Mouse (Mus musculus) lung, adult 2 months (tissue): ENCODE measurements around the gene 1700086D15Rik.

Experiments
- CTCF ChIP-seq: fragments of 200-500 bp; IDR thresholded peaks from 2 replicates; pipeline ENCODE4 v1.5.1; 2011; ENCODE audit warnings: mild to moderate bottlenecking, low read length, control low read depth; ENCODE audit not compliant: insufficient read depth
- POLR2A ChIP-seq: fragments of 200-500 bp; IDR thresholded peaks from 2 replicates; pipeline ENCODE4 v1.6.1; 2011; ENCODE audit warnings: low read depth, mild to moderate bottlenecking, control low read depth, low read length, borderline replicate concordance; ENCODE audit errors: extremely low read depth

GRCm38 (mm10) chr11:65170121-65170750 lies 10.5 kb upstream of the 1700086D15Rik start:
- TF ChIP-seq CTCF: no peak
- no peak for TF ChIP-seq POLR2A
